Mouse (Mus musculus) limb, embryonic 14.5 days (tissue): ENCODE data around the gene Akap6. TPM values are rescaled to one million over a fixed set of nuclear protein-coding genes. Genes with fewer than 3 reads are reported as not detected.

ENCODE experiments used
- ATAC-seq: fragments of 200-750 bp; cut with Nextera tagmentation; 2 replicates; pipeline ENCODE4 v1.8.0; 2017; ENCODE audit warnings: low read depth, moderate number of reproducible peaks, moderate TSS enrichment; ENCODE audit not compliant: low FRiP score
- DNase-seq: peaks from one replicate; pipeline ENCODE4 v3.0.0-alpha.2; 2015; ENCODE audit warnings: low spot score
- H3K27ac ChIP-seq: fragments of 300-500 bp; sonication (generic); replicated peaks from 2 replicates; pipeline ENCODE4 v1.5.1; 2014; ENCODE audit warnings: low read depth, mild to moderate bottlenecking, low read length, moderate library complexity, mixed read lengths
- H3K27me3 ChIP-seq: fragments of 300-500 bp; sonication (generic); 2 replicates; pipeline ENCODE4 v1.6.1; 2014; ENCODE audit warnings: low read length, mixed read lengths; ENCODE audit not compliant: control insufficient read depth, insufficient read depth
- H3K36me3 ChIP-seq: fragments of 300-500 bp; sonication (generic); 2 replicates; pipeline ENCODE4 v1.6.1; 2014; ENCODE audit warnings: mild to moderate bottlenecking, low read length, moderate library complexity, mixed read lengths; ENCODE audit not compliant: control insufficient read depth, insufficient read depth
- H3K4me1 ChIP-seq: fragments of 300-500 bp; sonication (generic); 2 replicates; pipeline ENCODE4 v1.6.1; 2014; ENCODE audit warnings: antibody characterized with exemption, low read length, mixed read lengths; ENCODE audit not compliant: control insufficient read depth, insufficient read depth
- H3K4me2 ChIP-seq: fragments of 300-500 bp; sonication (generic); replicated peaks from 2 replicates; pipeline ENCODE4 v1.6.1; 2014; ENCODE audit warnings: low read depth, mild to moderate bottlenecking, low read length, moderate library complexity; ENCODE audit not compliant: severe bottlenecking
- H3K4me3 ChIP-seq: fragments of 300-500 bp; sonication (generic); replicated peaks from 2 replicates; pipeline ENCODE4 v1.5.1; 2014; ENCODE audit warnings: low read length
- H3K9ac ChIP-seq: fragments of 300-500 bp; sonication (generic); 2 replicates; pipeline ENCODE4 v1.6.1; 2014; ENCODE audit warnings: mild to moderate bottlenecking, low read depth, low read length, moderate library complexity; ENCODE audit not compliant: severe bottlenecking
- H3K9me3 ChIP-seq: fragments of 300-500 bp; sonication (generic); 2 replicates; pipeline ENCODE4 v1.6.1; 2016; ENCODE audit warnings: low read length; ENCODE audit not compliant: control insufficient read depth
- POLR2A ChIP-seq: fragments of 200-500 bp; IDR thresholded peaks from 2 replicates; pipeline ENCODE4 v1.8.0; 2012; ENCODE audit warnings: inconsistent platforms, mild to moderate bottlenecking, moderate library complexity, borderline replicate concordance; ENCODE audit not compliant: insufficient read depth, insufficient read length; ENCODE audit errors: extremely low read depth
- WGBS: fragments of 180-500 bp; shearing (Covaris S2); extraction: QIAGEN DNeasy Blood & Tissue Kit; methylation state at CpG from one replicate; pipeline ENCODE4 v1.1.7; 2014; 5-methylcytosine and 5-hydroxymethylcytosine counted together
- polyA plus RNA-seq, 2 experiments: library from polyadenylated mRNA; depleted of rRNA in 1 of 2; stranded (reverse) in 1 of 2; unstranded in 1 of 2; fragments of >200 nt; fragmentation: Nextera tagmentation in 1 of 2; extraction: Ambion mirVana in 1 of 2; gene quantifications; 2 replicates each; pipeline versions ENCODE4 v1.2.1 to v1.2.3; 2012 to 2014

The Akap6 gene
- polyA plus RNA-seq, 2 experiments, result 1.2 to 1.6 TPM

GRCm38 (mm10) chr12:52692290-52692974, 6.8 kb upstream of the Akap6 start:
- Histone ChIP-seq H3K4me1 (no peaks in the 10 kb centered on the region), H3K4me3 (no peak overlapping the region), H3K9ac (no peak overlapping the region), H3K4me2 (no peak overlapping the region), H3K27ac (no peak overlapping the region), H3K36me3 (no peaks in the 10 kb centered on the region), H3K27me3 (no peaks in the 10 kb centered on the region), H3K9me3 (no peaks in the 10 kb centered on the region)
- DNase-seq (no peak), ATAC-seq (no peak)
- 48% methylated on average over 10 of the region's 10 CpGs for WGBS
- no peak for TF ChIP-seq POLR2A

- no peak overlapping the region for H3K4me3 ChIP-seq
- H3K36me3 ChIP-seq, result no peaks in the 10 kb centered on the region
- ATAC-seq (no peak), DNase-seq (no peak)
- no peaks in the 10 kb centered on the region for H3K9me3 ChIP-seq
- H3K9ac ChIP-seq, result no peak overlapping the region
- H3K4me2 ChIP-seq, result no peak overlapping the region
- no peak for TF ChIP-seq POLR2A
- H3K4me1 ChIP-seq, result peaks cover 31% of the 10 kb centered on the region
- no peak overlapping the region for H3K27ac ChIP-seq
- WGBS, result 66% methylated on average over 3 of the region's 3 CpGs
- H3K27me3 ChIP-seq, result no peaks in the 10 kb centered on the region
Observed at GRCm38 (mm10) chr12:52697407-52698109, 1.6 kb upstream of the Akap6 start.

- H3K27me3 ChIP-seq, result no peaks in the 10 kb centered on the region
- no peaks in the 10 kb centered on the region for H3K9me3 ChIP-seq
- DNase-seq (no peak), ATAC-seq (no peak)
- TF ChIP-seq POLR2A, result no peak
- no peak overlapping the region for H3K27ac ChIP-seq
- H3K4me1 ChIP-seq, result peaks cover 32% of the 10 kb centered on the region
- H3K9ac ChIP-seq, result no peak overlapping the region
- whole genome bisulfite sequencing, result 40% methylated on average over 5 of the region's 5 CpGs
- no peak overlapping the region for H3K4me3 ChIP-seq
- H3K36me3 ChIP-seq, result no peaks in the 10 kb centered on the region
- no peak overlapping the region for H3K4me2 ChIP-seq
Observed at GRCm38 (mm10) chr12:52698276-52698930, 780 bp upstream of the Akap6 start.

DNA sequence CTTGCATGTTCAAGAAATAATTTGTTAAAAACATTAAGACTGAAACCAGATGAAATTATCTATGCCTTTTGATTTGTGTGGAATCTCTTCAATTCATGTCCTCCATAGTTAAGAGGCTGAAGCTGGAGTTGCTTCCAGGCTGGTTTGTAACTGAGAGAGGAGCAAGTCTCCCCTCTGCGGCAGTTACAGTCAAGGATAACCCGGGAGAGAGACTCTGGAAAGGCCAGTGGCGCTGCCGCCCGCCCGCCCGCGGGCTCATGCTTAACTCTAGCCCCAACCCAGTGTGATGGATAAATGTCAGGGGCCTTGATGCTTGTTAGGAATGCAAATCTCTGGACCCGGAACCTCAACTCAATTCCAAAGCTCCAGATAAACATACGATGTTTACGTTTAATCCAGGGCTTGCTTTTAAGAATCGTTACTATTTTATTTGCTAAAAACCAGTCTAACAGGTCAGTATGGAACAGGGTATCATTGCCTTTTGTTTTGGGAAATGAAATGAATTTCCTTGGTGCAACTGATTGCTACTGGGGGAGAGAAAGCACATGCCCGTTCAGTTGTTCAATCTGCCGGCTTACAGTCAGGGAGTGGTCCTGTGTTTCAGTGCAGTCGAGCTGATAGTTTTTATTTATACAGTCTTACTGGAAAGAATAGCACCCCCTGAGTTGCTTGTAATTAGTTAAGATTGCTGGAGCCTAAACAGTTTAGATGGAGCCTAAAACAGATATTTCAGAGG, 946 bp downstream of the Akap6 start:
- TF ChIP-seq POLR2A, result no peak
- H3K9me3 ChIP-seq, result no peaks in the 10 kb centered on the region
- no peaks in the 10 kb centered on the region for H3K27me3 ChIP-seq
- H3K9ac ChIP-seq, result no peak overlapping the region
- no peak for ATAC-seq
- peak overlapping the region; percentile 48 for H3K4me2 ChIP-seq
- H3K4me1 ChIP-seq, result peaks cover 41% of the 10 kb centered on the region
- H3K36me3 ChIP-seq, result no peaks in the 10 kb centered on the region
- 0 out of 2 replicates have a peak overlapping the region, but pooled peaks have one; percentile 22 for H3K4me3 ChIP-seq
- no peak for DNase-seq
- H3K27ac ChIP-seq, result no peak overlapping the region
- WGBS, result 29% methylated on average over 15 of the region's 15 CpGs

GRCm38 (mm10) chr12:52700697-52701191, 1.6 kb downstream of the Akap6 start:
- peak overlapping the region; percentile 43 for H3K9ac ChIP-seq
- TF ChIP-seq POLR2A, result no peak
- peak overlapping the region; percentile 48 for H3K4me2 ChIP-seq
- no peak for ATAC-seq
- H3K4me3 ChIP-seq, result peak overlapping the region; percentile 22
- peaks cover 41% of the 10 kb centered on the region for H3K4me1 ChIP-seq
- H3K9me3 ChIP-seq, result no peaks in the 10 kb centered on the region
- H3K27ac ChIP-seq, result peak overlapping the region; percentile 68; the same call in 1 of the 2 replicates
- no peaks in the 10 kb centered on the region for H3K36me3 ChIP-seq
- no peaks in the 10 kb centered on the region for H3K27me3 ChIP-seq
- peak; percentile 23 for DNase-seq
- WGBS, result 15% methylated on average over 15 of the region's 15 CpGs
